Mouse (Mus musculus) ovary, postnatal 36 days (tissue): ENCODE results near the gene Ptger1.
A peak's percentile ranks its signal among the peaks of the same experiment; 100 is the strongest.

Experiments
- DNase-seq: peaks from one replicate; pipeline ENCODE4 v3.0.0; 2022; ENCODE audit warnings: low spot score, mixed read lengths

Ptger1 gene

DNA sequence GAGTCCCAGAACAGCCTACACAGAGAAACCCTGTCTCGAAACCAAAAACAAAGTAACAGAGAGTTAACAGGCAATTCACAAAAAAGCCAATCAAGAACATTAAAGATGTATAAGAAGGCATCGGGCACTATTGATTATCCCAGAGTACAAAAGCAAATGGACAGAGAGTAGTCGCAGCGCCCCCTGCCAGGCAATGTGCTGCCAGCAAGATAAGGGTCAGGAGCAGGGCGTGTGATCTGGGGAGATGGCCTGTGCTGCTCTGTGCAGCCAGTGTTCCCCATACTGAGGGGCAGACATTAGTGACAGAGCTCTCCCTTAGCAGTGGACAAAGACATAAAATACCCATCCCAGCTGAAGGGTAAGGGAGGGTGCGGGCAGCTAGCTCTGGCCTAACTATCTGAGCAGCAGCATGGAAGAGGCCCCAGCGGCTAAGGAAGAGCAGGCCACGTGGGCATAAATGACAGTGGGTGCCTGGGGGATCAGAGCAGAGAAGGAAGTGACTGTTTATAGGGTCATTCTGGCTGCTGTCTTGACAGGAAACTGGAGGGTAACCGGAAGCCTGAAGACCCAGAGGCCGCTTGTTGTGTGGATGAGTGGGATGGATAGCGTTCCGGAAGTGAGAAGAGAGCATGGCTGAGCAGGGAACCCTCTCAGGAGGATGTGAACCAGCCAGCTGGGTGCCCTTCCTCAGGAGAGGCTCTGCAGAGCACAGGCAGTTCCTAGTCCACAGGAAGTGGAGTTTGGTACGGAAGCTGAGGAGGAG lies 9.8 kb upstream of the Ptger1 start:
- no peak for DNase-seq

GRCm38 (mm10) chr8:83660545-83660944 lies 5.9 kb upstream of the Ptger1 start:
- no peak for DNase-seq

- DNase-seq: no peak
Measured at GRCm38 (mm10) chr8:83660995-83661680, 5.3 kb upstream of the Ptger1 start.

DNA sequence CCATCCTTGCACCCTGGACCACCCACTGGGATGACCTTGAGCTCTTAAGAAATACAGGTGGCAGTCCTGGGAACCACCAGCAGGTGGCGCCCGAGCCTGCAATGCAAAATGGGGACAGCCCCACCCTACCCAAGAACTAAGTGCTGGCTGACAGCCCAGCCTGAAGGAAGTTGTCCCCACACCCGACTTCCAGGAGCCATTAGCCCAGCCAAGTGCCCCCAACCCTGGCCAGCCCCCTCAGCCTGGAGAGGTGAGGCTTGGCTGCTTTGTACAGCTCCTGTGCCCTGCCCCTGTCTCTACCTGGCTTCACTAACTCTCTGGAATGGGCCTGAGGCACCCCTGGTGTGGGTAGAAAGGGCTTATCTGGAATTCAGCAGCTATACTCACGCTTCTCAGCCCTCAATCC lies 4.1 kb upstream of the Ptger1 start:
- DNase-seq: peak; percentile 83

GRCm38 (mm10) chr8:83664096-83664495 lies 2.4 kb upstream of the Ptger1 start:
- DNase-seq: no peak

- DNase-seq: no peak
Measured at GRCm38 (mm10) chr8:83664931-83665625, 1.4 kb upstream of the Ptger1 start.

DNA sequence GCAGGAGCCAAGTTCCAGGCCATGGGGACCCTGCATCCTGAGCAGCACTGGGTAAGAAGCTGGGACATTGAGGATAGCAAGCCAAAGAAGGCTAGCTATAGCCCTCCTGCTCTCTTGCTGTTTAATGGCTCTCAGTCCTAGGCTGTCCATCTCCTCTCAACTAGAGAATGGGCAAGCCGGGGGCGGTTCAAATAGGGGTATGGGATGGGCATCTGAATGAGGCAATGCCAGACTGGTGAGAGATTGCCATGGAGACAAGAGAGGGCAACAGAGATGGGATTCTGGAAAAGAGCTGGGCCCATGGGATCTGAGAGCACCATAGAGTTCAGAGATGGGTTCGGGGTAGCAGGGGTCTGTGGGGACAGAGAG lies 372 bp downstream of the Ptger1 start:
- no peak for DNase-seq

DNA sequence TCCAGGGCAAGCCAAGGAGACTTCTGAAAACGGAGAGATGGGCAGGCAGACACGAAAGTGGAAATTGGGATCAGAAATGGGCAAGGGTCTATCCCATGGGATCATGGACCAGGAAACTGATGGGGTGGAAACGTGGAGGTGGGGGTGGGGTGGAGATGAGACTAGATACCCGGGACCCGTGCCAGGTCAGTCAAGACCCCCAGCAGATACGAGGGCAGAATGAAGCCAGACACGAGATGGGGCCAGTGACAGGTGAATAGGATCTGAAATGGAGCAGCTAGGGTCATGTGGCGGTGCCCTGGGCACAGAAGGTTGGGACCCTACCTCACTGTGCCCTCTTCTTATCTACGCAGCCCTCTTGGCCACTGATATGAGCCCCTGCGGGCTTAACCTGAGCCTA lies 1.0 kb downstream of the Ptger1 start:
- DNase-seq: no peak

DNA sequence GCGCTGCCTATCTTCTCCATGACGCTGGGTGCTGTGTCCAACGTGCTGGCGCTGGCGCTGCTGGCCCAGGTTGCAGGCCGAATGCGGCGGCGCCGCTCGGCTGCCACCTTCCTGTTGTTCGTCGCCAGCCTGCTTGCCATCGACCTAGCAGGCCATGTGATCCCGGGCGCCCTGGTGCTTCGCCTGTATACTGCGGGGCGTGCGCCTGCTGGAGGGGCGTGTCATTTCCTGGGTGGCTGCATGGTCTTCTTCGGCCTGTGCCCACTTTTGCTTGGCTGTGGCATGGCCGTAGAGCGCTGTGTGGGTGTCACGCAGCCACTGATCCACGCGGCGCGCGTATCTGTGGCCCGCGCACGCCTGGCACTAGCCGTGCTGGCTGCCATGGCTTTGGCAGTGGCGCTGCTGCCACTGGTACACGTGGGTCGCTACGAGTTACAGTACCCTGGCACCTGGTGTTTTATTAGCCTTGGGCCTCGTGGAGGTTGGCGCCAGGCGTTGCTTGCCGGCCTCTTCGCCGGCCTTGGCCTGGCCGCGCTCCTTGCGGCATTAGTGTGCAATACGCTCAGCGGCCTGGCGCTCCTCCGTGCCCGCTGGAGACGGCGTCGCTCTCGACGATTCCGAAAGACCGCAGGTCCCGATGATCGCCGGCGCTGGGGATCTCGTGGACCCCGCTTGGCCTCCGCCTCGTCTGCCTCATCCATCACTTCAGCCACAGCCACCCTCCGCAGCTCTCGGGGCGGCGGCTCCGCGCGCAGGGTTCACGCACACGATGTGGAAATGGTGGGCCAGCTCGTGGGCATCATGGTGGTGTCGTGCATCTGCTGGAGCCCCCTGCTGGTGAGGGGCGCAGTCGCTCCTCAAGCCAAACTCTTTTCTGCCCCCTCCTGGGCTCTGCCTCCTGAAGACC lies 1.8 kb downstream of the Ptger1 start:
- DNase-seq: peak; percentile 68

DNA sequence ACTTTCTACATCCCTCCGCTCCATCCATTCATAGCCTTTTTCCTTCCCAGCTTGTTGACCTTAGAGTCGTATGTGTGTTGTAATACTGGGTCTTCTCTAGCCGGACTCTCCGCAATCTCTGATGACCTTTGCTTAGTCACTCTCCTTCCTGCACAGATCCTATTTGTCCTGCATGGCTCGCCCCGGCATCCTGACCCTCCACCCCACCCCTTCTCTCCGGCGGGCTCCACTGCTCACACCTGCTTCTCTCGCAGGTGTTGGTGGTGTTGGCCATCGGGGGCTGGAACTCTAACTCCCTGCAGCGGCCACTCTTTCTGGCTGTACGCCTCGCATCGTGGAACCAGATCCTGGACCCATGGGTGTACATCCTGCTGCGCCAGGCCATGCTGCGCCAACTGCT lies 2.5 kb downstream of the Ptger1 start:
- DNase-seq: no peak

DNA sequence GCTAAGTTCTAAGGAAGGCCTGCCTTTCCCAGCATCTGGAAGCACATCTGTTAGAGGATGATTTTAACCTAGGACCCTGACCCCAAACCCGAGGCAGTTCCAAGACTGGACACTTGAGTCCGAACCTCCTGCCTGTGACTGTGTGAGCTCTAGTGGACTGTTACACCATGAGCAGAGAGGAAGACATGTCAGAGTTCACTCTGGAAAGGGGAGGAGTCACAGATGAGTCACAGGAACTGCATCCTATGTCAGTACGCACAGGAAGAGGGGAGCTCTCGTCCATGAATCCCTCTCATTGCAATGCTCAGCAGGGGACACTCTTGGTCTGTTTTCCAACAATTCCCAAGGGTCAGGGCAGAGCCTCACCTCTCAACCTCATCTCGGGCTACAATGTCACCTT lies 6.5 kb downstream of the Ptger1 start:
- DNase-seq: no peak

DNA sequence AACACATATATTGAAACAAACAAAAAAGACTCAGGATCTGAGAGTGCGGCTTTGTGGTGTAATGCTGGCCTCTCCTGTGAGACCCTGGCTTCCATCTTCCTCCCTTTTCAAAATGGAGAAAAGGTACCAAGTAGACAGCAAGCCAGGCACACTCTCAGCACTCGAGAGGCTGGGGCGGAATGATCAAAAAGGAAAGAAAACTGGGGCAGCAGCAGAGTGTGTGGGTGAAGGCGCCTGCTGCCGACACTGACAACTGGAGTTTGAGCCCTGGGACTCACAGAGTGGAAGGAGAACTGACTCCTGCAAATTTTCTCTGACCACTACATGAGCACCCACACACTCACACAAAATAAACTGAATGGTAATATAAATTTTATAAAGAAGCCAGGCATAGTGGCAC lies 8.0 kb downstream of the Ptger1 start:
- no peak for DNase-seq

DNA sequence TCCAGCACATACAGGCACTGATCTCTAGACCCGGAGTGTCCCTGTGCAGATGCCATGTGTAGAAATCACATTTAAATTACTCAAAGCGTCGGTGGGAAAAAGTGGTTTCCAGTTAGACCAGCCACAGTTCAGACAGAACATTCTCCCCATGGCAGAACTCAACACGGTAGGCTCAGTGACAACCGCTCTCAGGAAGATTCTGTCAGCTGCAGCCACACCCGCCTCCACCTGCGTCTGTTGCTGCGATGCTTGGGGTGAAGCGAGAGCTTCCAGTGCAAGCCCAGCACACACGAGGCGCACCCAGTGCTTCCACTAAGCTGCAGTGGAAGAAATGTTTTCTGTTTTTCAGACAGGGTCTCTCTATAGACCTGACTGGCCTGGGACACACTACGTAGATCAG lies 13.4 kb downstream of the Ptger1 start:
- no peak for DNase-seq

- no peak for DNase-seq
Measured at GRCm38 (mm10) chr8:83680603-83681002, 14.1 kb downstream of the Ptger1 start.

- no peak for DNase-seq
Measured at GRCm38 (mm10) chr8:83681099-83681498, 14.6 kb downstream of the Ptger1 start.

DNA sequence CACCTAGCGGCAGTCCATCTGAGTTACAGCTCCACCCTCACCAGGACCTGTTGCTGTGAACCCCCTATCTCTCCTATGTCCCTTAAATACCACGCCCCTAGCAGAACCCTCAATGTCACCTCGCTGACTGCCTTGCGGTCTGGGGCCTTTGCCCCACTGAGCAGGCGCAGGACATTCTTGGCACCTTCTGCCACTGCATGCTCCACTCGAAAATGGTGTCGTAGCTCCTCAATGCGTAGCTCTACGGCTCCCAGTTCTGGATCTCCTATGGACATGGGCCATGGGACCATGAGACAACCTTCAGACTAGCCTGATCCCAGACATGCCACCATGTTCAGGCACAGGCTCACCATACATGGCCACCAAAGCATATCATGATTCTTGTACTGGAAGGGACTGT lies 18.0 kb downstream of the Ptger1 start:
- no peak for DNase-seq

DNA sequence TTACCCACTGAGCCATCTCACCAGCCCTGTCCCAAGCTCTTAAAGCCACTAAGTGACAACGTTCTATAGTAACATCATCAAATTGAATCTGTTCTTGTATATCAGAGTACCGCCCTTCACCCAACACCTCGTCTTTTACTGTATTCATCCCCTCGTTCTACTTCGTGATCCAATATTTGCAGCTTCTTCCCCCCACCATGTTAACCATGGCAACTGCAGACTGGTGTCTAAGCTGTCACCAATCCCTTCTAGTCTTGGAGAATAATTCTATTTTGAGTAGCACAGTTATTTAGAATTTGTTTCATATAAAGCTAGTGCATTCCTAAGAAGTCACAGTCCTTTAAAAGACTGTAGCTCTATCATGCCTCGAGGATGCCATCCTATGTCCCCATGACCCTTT lies 22.8 kb downstream of the Ptger1 start:
- no peak for DNase-seq

- no peak for DNase-seq
Measured at GRCm38 (mm10) chr8:83693609-83694236, 27.2 kb downstream of the Ptger1 start.

DNA sequence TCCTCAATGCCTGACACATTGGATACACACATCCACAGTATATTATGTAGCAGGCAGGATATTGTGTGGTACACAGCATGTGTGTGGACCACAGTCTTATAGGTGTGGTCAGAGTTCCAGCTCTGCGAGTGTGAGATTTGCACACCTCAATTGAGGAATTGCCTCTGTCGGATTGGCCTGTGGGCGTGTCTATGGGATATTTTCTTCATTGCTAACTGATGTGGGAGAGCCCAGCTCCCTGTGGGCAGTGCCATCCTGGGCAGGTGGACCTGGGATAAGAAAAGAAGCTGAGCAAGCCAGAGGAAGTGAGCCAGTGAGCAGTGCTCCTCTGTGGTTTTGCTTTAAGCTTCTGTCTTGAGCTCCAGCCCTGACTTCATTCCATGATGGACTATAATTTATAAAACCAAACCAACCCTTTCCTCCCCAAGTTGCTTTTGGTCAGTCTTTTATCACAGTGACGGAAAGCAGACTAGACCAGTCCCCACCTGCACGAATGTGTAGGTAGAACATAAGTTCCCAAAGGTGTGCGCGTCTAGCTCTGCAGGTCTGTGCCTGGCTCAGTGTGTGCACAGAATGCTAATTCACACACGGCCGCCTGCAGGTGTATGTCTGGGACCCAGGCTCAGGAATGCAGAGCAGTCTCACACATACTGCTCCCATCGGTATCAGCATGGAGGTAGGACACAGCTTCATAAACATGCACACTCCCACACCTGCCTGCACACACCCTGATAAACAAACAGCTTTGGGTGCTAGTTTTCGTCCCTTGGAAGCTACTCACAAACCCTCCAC lies 28.1 kb downstream of the Ptger1 start:
- DNase-seq: no peak

- no peak for DNase-seq
Measured at GRCm38 (mm10) chr8:83695351-83696106, 29.1 kb downstream of the Ptger1 start.
